Mouse (Mus musculus): ENCODE data around the gene Msln. TPM values are rescaled to one million over a fixed set of nuclear protein-coding genes. Genes with fewer than 3 reads are reported as not detected.

Msln gene
- 0.12 and 0.66 TPM in 2 replicates for polyA plus RNA-seq (2012; rRNA removed)

DNA sequence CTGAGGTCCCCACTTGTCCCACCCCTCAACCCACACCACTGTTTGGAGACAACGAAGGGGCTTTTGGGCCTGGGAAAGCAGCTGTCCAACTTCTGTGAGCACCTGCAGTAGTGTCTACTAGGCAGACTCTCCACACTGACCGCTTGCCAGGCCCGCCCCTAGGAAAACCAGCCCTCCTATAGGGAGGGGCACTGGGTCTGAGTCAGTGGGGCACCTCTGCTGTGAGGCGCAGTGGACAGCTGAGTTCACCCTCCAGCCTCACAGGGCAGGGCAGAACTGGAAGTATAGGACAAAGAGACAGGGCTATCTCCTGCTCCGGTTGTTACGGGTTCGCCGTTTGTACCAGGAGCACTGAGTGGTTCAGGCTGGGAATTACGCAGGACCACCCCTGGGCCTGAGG is at the start of gene Msln:
Gene Msln (minus strand): TSS at position 138 of the 400 bp plus-strand sequence.

DNA sequence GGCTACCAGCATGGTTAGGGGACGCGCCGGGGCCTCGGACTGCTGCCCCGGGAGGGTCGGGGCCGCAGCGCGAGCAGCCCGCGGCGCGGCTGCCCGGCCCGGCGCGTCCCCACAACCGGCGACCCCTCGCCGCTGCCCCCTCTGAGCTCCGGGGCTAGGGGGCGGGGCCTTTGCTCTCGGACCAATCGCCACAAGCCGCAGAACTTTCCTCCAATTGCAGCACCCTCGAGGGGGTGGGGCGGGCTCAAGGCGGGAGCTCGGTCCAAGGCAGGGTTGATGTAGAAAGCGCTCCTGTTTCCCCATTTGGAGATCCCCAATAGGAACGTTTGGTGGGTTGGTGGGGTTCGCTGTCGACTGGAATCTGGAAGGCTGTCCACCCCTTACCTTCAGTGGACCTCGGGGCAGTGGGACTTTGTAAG is 42.8 kb upstream of the Msln start, which contains the start of gene Metrn:
Gene Metrn (minus strand): TSS at position 186 of the 419 bp plus-strand sequence.

DNA sequence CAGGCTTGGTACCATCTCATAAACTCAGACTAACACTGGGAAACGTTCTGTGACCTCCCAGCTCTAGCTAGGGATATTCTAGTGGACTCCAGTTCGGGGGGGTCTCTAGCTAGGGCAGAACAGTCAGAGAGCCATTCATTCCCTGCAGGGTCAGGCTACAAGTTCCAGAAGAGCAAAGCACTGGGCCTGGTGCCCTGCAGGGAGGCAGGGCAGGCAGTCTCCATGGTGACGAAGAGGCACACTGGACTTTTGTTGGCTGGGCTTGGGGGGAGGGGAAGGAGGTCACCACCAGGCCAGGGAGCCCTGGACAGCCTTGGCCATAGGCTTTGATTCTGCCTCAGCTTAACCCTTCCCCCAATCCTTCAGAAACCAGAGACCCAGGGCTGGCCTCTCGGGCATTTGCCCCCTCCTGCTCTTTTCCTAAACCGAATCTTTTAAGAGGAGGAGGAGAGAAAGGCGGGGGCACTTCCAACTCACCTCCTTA is 41.5 kb upstream of the Msln start, which contains the start of gene AC134908.4:
Gene AC134908.4 (minus strand): TSS at position 51 of the 484 bp plus-strand sequence.

DNA sequence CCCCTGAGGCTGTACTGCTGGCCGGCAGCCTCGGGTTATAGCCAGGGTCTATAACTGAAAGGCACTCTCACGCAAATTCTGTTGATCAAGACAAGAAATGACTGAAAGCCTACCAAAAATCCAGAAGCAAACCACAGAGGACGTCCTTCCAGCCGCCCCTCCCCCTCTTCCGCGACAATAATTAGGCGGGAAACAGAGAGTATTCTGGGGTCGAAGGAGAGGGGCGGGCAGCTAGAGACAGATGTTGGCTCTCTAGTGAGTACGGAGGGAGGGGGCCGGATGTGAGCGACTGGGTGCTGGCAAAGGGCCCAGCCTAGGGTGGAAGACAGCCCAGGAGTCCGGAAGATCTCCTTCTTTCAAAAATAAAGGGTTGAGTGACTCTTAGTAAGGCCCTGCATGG is 38.4 kb upstream of the Msln start, which contains the start of gene Fam173a:
Gene Fam173a (minus strand): TSS at position 287 of the 400 bp plus-strand sequence.

DNA sequence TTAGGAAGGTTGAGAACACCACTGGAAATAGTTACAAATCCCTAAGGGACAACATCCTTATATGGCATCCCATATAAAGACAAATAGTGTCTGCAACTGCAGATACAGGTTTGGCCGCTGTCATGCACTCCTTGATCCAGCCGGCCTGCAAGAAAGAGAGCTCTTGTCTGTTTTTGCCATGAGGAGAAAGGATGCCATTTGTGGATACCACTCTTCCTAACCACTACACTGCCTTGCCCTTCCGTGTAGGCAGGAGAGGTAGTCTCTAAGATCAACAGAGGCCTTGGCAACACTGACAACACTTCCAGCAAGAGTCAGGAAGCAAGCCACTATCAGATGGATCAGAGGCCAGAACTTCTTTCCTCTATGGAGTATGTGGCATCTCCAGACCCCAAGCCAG is 32.1 kb upstream of the Msln start, which contains the start of gene Ccdc78:
Gene Ccdc78 (plus strand): TSS at position 301 of the 400 bp plus-strand sequence.

DNA sequence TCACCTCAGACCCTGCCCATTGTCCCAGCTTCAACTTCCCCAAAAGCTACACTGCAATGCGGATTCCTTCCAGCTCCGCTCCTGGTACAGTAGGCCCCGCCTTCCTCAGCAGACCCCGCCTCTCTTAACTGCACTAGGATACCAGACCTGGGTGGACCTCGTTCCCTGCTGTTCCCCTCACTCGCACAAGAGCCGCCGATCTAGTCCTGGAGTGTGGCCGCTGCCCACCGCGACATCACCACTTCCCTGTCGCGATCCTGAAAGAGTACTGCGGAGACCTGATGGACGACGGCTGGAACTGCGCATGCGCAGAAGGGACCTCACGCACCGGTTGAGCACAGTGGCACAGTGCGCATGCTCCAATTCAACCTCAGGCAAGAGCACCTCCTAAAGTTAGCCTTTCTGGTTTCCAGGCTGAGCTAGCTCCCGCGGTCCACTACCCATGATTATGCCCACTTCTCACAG is 31.1 kb upstream of the Msln start, which contains the start of gene Haghl:
Gene Haghl (minus strand): TSS at position 393 of the 465 bp plus-strand sequence.

DNA sequence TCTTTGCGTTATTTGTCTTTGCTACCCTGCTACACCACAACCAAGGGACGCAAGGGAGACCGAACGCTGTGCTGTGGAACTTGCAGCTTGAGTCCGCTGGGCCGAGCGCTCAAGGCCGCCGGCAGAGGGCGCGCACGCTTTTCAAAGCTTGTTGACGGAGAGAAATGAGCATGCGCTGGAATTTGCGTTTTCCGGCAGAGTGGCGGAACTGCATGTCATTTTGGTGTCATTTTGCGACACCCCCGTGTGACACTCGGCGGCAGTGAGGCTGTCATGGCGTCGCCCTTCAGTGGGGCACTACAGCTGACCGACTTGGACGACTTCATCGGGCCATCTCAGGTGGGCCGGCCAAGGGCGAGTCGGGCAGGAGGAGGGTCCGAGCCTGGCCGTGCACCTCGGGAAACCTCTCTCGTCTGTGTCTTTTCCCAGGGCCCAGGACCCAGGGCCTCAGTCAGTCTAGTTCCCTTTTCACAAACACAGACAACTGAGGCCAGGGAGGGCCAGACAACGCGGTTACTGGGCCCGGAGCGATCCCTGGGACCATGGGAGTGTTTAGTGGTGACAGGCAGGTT is 19.5 kb upstream of the Msln start, which contains the start of gene Narfl:
Gene Narfl (plus strand): TSS at position 228 of the 572 bp plus-strand sequence.

DNA sequence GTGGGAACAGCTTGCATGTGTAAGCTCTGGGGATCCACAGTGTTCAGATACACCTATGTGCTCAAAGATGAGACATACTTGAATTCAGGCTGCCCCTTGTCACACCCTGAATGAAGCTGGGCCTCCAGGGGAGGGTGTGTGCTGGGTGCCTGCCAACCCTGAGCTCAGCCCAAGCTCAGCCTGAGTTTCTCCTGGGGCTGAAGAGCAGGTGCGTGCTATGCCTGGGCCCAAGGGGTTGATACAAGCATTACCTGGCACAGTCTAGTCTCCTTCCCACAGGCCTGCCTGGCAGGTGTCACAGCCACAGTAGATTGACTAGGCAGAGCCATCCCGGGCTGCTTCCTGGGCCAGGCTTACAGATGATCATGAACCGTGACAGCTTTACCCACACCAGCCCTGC is 18.4 kb downstream of the Msln start, which contains the start of gene Mslnl:
Gene Mslnl (plus strand): TSS at position 298 of the 400 bp plus-strand sequence.

DNA sequence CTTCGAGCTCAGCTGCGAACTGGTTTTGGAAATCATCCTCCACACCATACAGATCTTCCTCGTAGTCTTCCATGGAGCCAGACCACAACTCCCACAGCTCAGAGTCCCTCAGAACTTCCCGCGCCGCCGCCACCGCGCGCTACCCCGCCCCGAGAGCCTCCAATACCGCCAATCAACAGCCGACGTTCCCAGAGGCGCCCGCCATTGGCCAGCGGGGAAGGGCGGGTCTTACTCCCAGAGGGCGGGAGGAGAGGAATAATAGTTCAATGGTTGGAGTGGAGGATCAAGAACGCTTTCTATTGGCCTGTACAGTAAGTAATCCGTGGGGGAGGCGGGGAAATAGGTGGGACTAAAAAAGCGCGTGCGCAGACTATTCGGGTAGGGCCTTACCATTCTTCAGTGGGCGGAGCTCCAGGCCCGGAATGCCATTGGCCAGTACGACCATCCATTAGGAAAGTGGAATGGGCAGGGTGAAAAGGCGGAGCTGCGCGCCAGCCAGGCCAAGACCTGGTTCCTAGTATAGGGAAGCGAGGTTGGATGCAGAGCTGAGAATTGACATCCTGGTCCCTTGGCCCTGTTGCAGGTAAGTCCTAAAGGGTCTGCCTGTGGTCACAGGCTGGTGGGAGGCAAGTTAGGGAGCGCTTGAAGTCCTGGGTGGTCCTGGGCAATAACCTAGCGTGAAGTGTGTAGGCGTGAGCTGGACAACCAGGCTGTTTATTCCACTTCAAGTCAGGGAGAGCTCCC is 26.7 kb downstream of the Msln start, which contains the start of the genes Chtf18 and Rpusd1:
Gene Chtf18 (minus strand): TSS at position 155 of the 744 bp plus-strand sequence.
Gene Rpusd1 (plus strand): TSS at position 406 of the 744 bp plus-strand sequence.

DNA sequence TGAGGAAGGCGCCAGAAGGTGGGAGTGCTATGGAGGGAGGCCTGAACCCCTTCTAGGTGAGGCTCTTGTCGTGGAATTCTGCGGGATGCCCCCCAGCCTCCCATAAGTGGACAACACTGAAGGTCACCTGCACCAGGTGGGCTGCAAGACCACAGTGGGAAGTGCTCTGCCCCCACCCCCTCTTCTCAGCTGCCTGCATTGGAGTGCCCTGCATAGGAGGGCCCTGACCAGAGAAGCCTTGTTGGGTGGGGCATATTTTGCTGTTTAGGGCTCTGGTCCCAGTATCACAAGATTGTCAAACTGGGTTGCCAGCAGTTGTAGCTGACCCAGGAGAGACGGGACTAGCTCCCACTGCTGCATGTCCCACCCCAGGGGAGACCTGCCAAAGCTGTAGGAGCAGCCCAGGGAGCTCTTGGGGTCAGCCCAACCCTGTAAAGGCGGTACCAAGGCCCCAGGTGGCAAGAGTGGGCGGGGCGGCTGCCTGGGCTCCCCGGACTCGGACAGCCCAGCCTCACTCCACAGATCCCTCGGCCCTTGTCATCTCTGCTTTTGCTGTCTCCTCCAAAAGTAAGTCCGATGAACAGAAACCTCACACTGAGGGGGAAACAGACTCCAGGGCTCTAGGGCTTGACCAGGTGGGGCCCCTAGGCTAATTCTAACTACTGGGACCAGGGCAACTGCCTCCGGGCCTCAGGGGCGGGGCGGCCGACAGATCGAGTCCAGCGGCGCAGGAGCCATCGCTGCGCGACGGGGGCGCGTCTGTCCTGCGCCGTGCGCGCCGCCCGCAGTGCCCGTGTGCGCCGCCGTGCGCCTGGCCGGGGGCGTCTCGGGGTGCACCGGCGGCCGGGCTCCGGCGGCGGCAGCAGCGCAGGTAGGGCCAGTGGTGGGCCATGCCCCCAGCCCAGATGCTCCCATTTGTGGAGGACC is 37.2 kb downstream of the Msln start, which contains the start of gene Gng13:
Gene Gng13 (plus strand): TSS at position 461 of the 927 bp plus-strand sequence.

Other genes with a start within 250 kb of the Msln start
- gene Sox8, start 183.7 kb downstream of the Msln start, polyA plus RNA-seq (2012; rRNA removed): 3.1 and 6.9 TPM in 2 replicates
- 8.9 and 14.4 TPM in 2 replicates for gene Lmf1, start 175.3 kb downstream of the Msln start, polyA plus RNA-seq (2012; rRNA removed)
- 0.26 and 0.48 TPM in 2 replicates for gene Gng13, start 37.2 kb downstream of the Msln start, polyA plus RNA-seq (2012; rRNA removed)
- 32.4 and 35.5 TPM in 2 replicates for gene Chtf18, start 27.0 kb downstream of the Msln start, polyA plus RNA-seq (2012; rRNA removed)
- gene Rpusd1, start 26.7 kb downstream of the Msln start, polyA plus RNA-seq (2012; rRNA removed): 18.4 and 32.8 TPM in 2 replicates
- 0.02 and 0.05 TPM in 2 replicates for gene Mslnl, start 18.3 kb downstream of the Msln start, polyA plus RNA-seq (2012; rRNA removed)
- gene Narfl, start 19.4 kb upstream of the Msln start, polyA plus RNA-seq (2012; rRNA removed): 16.3 and 21.2 TPM in 2 replicates
- gene Haghl, start 31.3 kb upstream of the Msln start, polyA plus RNA-seq (2012; rRNA removed): 111 and 132 TPM in 2 replicates
- gene Ccdc78, start 32.2 kb upstream of the Msln start, polyA plus RNA-seq (2012; rRNA removed): 0.09 and 0.10 TPM in 2 replicates
- 88.5 and 121 TPM in 2 replicates for gene Fam173a, start 38.5 kb upstream of the Msln start, polyA plus RNA-seq (2012; rRNA removed)
- gene AC134908.4, start 41.3 kb upstream of the Msln start, polyA plus RNA-seq (2012; rRNA removed): 0.35 TPM in 1 of 2 replicates, not detected in the other
- gene Metrn, start 42.8 kb upstream of the Msln start, polyA plus RNA-seq (2012; rRNA removed): 185 and 306 TPM in 2 replicates
- gene Fbxl16, start 54.7 kb upstream of the Msln start, polyA plus RNA-seq (2012; rRNA removed): 22.0 and 23.9 TPM in 2 replicates
- gene Wdr24, start 69.2 kb upstream of the Msln start, polyA plus RNA-seq (2012; rRNA removed): 31.7 and 41.2 TPM in 2 replicates
- 40.7 and 69.5 TPM in 2 replicates for gene Jmjd8, start 74.5 kb upstream of the Msln start, polyA plus RNA-seq (2012; rRNA removed)
- 262 and 275 TPM in 2 replicates for gene Stub1, start 79.0 kb upstream of the Msln start, polyA plus RNA-seq (2012; rRNA removed)
- 10.0 and 12.2 TPM in 2 replicates for gene Rhbdl1, start 82.9 kb upstream of the Msln start, polyA plus RNA-seq (2012; rRNA removed)
- gene Gm20683, start 87.4 kb upstream of the Msln start, polyA plus RNA-seq (2012; rRNA removed): 4.6 and 8.4 TPM in 2 replicates
- gene Rhot2, start 90.5 kb upstream of the Msln start, polyA plus RNA-seq (2012; rRNA removed): 83.1 and 93.9 TPM in 2 replicates
- gene Wdr90, start 107.1 kb upstream of the Msln start, polyA plus RNA-seq (2012; rRNA removed): 66.2 and 66.6 TPM in 2 replicates
- 7.2 and 8.3 TPM in 2 replicates for gene Mcrip2, start 114.4 kb upstream of the Msln start, polyA plus RNA-seq (2012; rRNA removed)
- gene Mettl26, start 120.7 kb upstream of the Msln start, polyA plus RNA-seq (2012; rRNA removed): 62.4 and 68.5 TPM in 2 replicates
- 1.1 and 1.2 TPM in 2 replicates for gene Wfikkn1, start 126.5 kb upstream of the Msln start, polyA plus RNA-seq (2012; rRNA removed)
- 37.2 and 44.0 TPM in 2 replicates for gene Rab40c, start 165.3 kb upstream of the Msln start, polyA plus RNA-seq (2012; rRNA removed)
- gene Pigq, start 190.6 kb upstream of the Msln start, polyA plus RNA-seq (2012; rRNA removed): 78.0 and 105 TPM in 2 replicates
- 0.52 and 0.92 TPM in 2 replicates for gene Nhlrc4, start 190.6 kb upstream of the Msln start, polyA plus RNA-seq (2012; rRNA removed)
- gene A930017K11Rik, start 198.2 kb upstream of the Msln start, polyA plus RNA-seq (2012; rRNA removed): 0.10 TPM in 2 replicates
- gene Capn15, start 231.4 kb upstream of the Msln start, polyA plus RNA-seq (2012; rRNA removed): 30.1 and 36.6 TPM in 2 replicates

Measured in central nervous system, embryonic 11.5 days (tissue).